Mouse (Mus musculus) ES-Bruce4 (cell line): ENCODE data around the gene Ppp1r1b. TPM values are rescaled to one million over a fixed set of nuclear protein-coding genes. Genes with fewer than 3 reads are reported as not detected.

Experiments
- H3K27ac ChIP-seq: 2 replicates; pipeline ENCODE4 v1.5.1; 2012; ENCODE audit warnings: low read length, inconsistent platforms; ENCODE audit not compliant: insufficient read depth
- H3K27me3 ChIP-seq: 2 replicates; pipeline ENCODE4 v1.6.1; 2012; ENCODE audit warnings: mild to moderate bottlenecking, low read length, inconsistent platforms; ENCODE audit not compliant: control insufficient read depth, poor library complexity, insufficient read depth, severe bottlenecking
- H3K36me3 ChIP-seq: 2 replicates; pipeline ENCODE4 v1.6.1; 2012; ENCODE audit warnings: inconsistent platforms, mild to moderate bottlenecking, low read length, moderate library complexity; ENCODE audit not compliant: control insufficient read depth, poor library complexity, insufficient read depth, severe bottlenecking
- H3K4me1 ChIP-seq: one replicate; pipeline ENCODE4 v1.8.1; 2011; ENCODE audit warnings: low read length; ENCODE audit not compliant: control insufficient read depth, insufficient read depth
- H3K4me3 ChIP-seq: 2 replicates; pipeline ENCODE4 v1.5.1; 2011; ENCODE audit warnings: low read depth, mild to moderate bottlenecking, low read length
- H3K9ac ChIP-seq: 2 replicates; pipeline ENCODE4 v1.6.1; 2012; ENCODE audit warnings: low read depth, mild to moderate bottlenecking, inconsistent platforms; ENCODE audit not compliant: poor library complexity, severe bottlenecking
- H3K9me3 ChIP-seq: replicated peaks from 2 replicates; pipeline ENCODE4 v1.6.1; 2012; ENCODE audit warnings: mild to moderate bottlenecking, low read length, inconsistent platforms; ENCODE audit not compliant: control insufficient read depth, poor library complexity, insufficient read depth, severe bottlenecking
- CTCF ChIP-seq: IDR thresholded peaks from one replicate; pipeline ENCODE4 v1.8.1; 2011; ENCODE audit warnings: low read depth, low read length
- EP300 ChIP-seq: IDR thresholded peaks from 2 replicates; pipeline ENCODE4 v1.6.1; 2011; ENCODE audit warnings: low read depth, low read length; ENCODE audit not compliant: insufficient read depth
- POLR2A ChIP-seq: IDR thresholded peaks from one replicate; pipeline ENCODE4 v1.8.1; 2011; ENCODE audit warnings: low read length; ENCODE audit not compliant: insufficient read depth
- polyA plus RNA-seq: library from polyadenylated mRNA; stranded (reverse); fragments of >200 nt; gene quantifications from 2 replicates; pipeline ENCODE4 v1.2.4, GENCODE M21; 2011; ENCODE audit warnings: low read depth; ENCODE audit not compliant: missing spikeins, insufficient read depth, insufficient read length

The Ppp1r1b gene
- polyA plus RNA-seq, 1 experiment = 1.5 TPM

GRCm38 (mm10) chr11:98389221-98389780, 41.1 kb downstream of the Ppp1r1b start:
- Histone ChIP-seq H3K4me1 (no peaks in the 10 kb centered on the region), H3K27me3 (no peaks in the 10 kb centered on the region), H3K9ac (no peak overlapping the region)

GRCm38 (mm10) chr11:98390141-98390540, 41.9 kb downstream of the Ppp1r1b start:
- Histone ChIP-seq H3K9me3 (no peaks in the 10 kb centered on the region), H3K9ac (no peak overlapping the region), H3K27ac (no peak overlapping the region), H3K36me3 (no peaks in the 10 kb centered on the region), H3K27me3 (no peaks in the 10 kb centered on the region), H3K4me1 (no peaks in the 10 kb centered on the region), H3K4me3 (no peak overlapping the region)
- TF ChIP-seq POLR2A (no peak), CTCF (no peak), EP300 (no peak)

More at GRCm38 (mm10) chr11:98389221-98389780, 41.1 kb downstream of the Ppp1r1b start:
- Histone ChIP-seq H3K27ac (no peak overlapping the region), H3K36me3 (no peaks in the 10 kb centered on the region), H3K4me3 (no peak overlapping the region), H3K9me3 (no peaks in the 10 kb centered on the region)
- TF ChIP-seq CTCF = peak; percentile 73
- TF ChIP-seq EP300 = no peak

GRCm38 (mm10) chr11:98392034-98392433, 43.8 kb downstream of the Ppp1r1b start:
- H3K9me3 ChIP-seq = no peaks in the 10 kb centered on the region
- H3K36me3 ChIP-seq = no peaks in the 10 kb centered on the region
- H3K27ac ChIP-seq = no peak overlapping the region
- no peaks in the 10 kb centered on the region for H3K4me1 ChIP-seq
- H3K27me3 ChIP-seq = no peaks in the 10 kb centered on the region
- no peak overlapping the region for H3K9ac ChIP-seq
- TF ChIP-seq EP300 = no peak
- no peak for TF ChIP-seq CTCF
- TF ChIP-seq POLR2A = no peak
- H3K4me3 ChIP-seq = no peak overlapping the region

GRCm38 (mm10) chr11:98392645-98393044, 44.4 kb downstream of the Ppp1r1b start:
- TF ChIP-seq CTCF (no peak), POLR2A (no peak), EP300 (no peak)
- Histone ChIP-seq H3K9me3 (no peaks in the 10 kb centered on the region), H3K27me3 (no peaks in the 10 kb centered on the region), H3K27ac (no peak overlapping the region), H3K9ac (no peak overlapping the region), H3K36me3 (no peaks in the 10 kb centered on the region), H3K4me3 (0 out of 2 replicates have a peak overlapping the region, but pooled peaks have one; percentile 4), H3K4me1 (no peaks in the 10 kb centered on the region)

- no peak overlapping the region for H3K27ac ChIP-seq
- H3K4me1 ChIP-seq = no peaks in the 10 kb centered on the region
- no peak for TF ChIP-seq POLR2A
- no peak for TF ChIP-seq CTCF
- TF ChIP-seq EP300 = no peak
- H3K9me3 ChIP-seq = no peaks in the 10 kb centered on the region
- H3K9ac ChIP-seq = no peak overlapping the region
- no peaks in the 10 kb centered on the region for H3K27me3 ChIP-seq
- no peaks in the 10 kb centered on the region for H3K36me3 ChIP-seq
- no peak overlapping the region for H3K4me3 ChIP-seq
These were observed 45.1 kb downstream of the Ppp1r1b start for GRCm38 (mm10) chr11:98393317-98393716.

- no peak overlapping the region for H3K27ac ChIP-seq
- no peaks in the 10 kb centered on the region for H3K9me3 ChIP-seq
- TF ChIP-seq CTCF = no peak
- no peak for TF ChIP-seq EP300
- TF ChIP-seq POLR2A = no peak
- H3K36me3 ChIP-seq = no peaks in the 10 kb centered on the region
- H3K4me1 ChIP-seq = no peaks in the 10 kb centered on the region
- no peaks in the 10 kb centered on the region for H3K27me3 ChIP-seq
- H3K9ac ChIP-seq = no peak overlapping the region
- no peak overlapping the region for H3K4me3 ChIP-seq
These were observed 46.1 kb downstream of the Ppp1r1b start for GRCm38 (mm10) chr11:98394301-98394700.

- Histone ChIP-seq H3K9ac (no peak overlapping the region), H3K36me3 (no peaks in the 10 kb centered on the region), H3K9me3 (no peaks in the 10 kb centered on the region), H3K4me3 (no peak overlapping the region), H3K27me3 (no peaks in the 10 kb centered on the region), H3K4me1 (no peaks in the 10 kb centered on the region), H3K27ac (no peak overlapping the region)
- no peak for TF ChIP-seq CTCF
- no peak for TF ChIP-seq EP300
- no peak for TF ChIP-seq POLR2A
These were observed 46.8 kb downstream of the Ppp1r1b start for GRCm38 (mm10) chr11:98395041-98395440.
